Comparison of ENCODE assay signal across 17 mouse cellular contexts in the genomic region with DNA sequence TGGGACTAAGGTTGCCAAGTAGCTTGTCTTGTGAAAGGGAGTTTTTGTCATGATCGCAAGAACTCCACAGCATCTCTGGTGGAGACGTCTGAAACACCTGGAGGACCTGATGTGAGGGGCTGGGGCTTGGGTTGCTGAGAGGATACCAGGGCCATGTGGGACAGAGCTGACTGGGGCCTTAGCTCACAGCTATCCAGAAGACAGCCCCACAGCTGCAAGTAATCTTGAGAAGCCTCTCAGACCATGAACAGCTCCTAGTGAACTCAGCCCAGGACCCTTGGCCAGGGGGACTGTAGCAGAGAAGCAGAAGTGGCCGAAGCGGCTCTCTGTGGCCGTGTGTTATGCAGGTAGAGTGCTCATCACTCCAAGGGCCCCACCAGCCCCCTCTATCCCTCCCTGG. TPM values are rescaled to one million over a fixed set of nuclear protein-coding genes. Genes with fewer than 3 reads are reported as not detected.
DNase-seq lines count a peak whose midpoint lies in the region; ATAC-seq and TF ChIP-seq lines count a peak whose summit lies in the region.
"Had no signal": no experiment of that assay in that cellular context is flagged by ENCODE, and none has a peak within 500 bp of the region (broad histone marks: within the 10 kb centered on the region; RNA-seq: fewer than 3 reads in every experiment).

No protein-coding gene starts in this region.

- H3K9me3 ChIP-seq in heart, postnatal 0 days (replicated peaks; ENCODE audit: control insufficient read depth, low read length) = no peaks in the 10 kb centered on the region
- H3K9me3 ChIP-seq in embryonic facial prominence, embryonic 11.5 days (replicated peaks; ENCODE audit: control insufficient read depth, low read length) = no peaks in the 10 kb centered on the region
- no peaks in the 10 kb centered on the region for H3K9me3 ChIP-seq in embryonic facial prominence, embryonic 15.5 days (replicated peaks)
- H3K9me3 ChIP-seq in limb, embryonic 14.5 days (ENCODE audit: control insufficient read depth, low read length) = no peaks in the 10 kb centered on the region
- H3K9me3 ChIP-seq: hindbrain, embryonic 13.5 days had no signal

- peaks cover 10% of the 10 kb centered on the region; the same call in 1 of the 2 replicates for H3K4me1 ChIP-seq in heart, postnatal 0 days (ENCODE audit: control insufficient read depth, insufficient read depth)
- H3K4me1 ChIP-seq in embryonic facial prominence, embryonic 11.5 days (ENCODE audit: control insufficient read depth, insufficient read depth, low read length) = peaks cover 3% of the 10 kb centered on the region; the same call in 1 of the 2 replicates
- H3K4me1 ChIP-seq in embryonic facial prominence, embryonic 15.5 days = peaks cover 46% of the 10 kb centered on the region
- H3K4me1 ChIP-seq in limb, embryonic 14.5 days (ENCODE audit: control insufficient read depth, insufficient read depth, low read length) = peaks cover 40% of the 10 kb centered on the region
- H3K4me1 ChIP-seq: hindbrain, embryonic 13.5 days had no signal

- H3K4me3 ChIP-seq in heart, postnatal 0 days (ENCODE audit: low read depth, low read length) = no peak overlapping the region
- H3K4me3 ChIP-seq in embryonic facial prominence, embryonic 11.5 days (ENCODE audit: low read depth, low read length) = no peak overlapping the region
- no peak overlapping the region for H3K4me3 ChIP-seq in embryonic facial prominence, embryonic 15.5 days (replicated peaks)
- H3K4me3 ChIP-seq in limb, embryonic 14.5 days (replicated peaks; ENCODE audit: low read length) = no peak overlapping the region
- H3K4me3 ChIP-seq: erythroblast, embryonic 14.5 days; hindbrain, embryonic 13.5 days had no signal

- H3K4me2 ChIP-seq in heart, postnatal 0 days (ENCODE audit: low read depth, low read length) = no peak overlapping the region
- H3K4me2 ChIP-seq in embryonic facial prominence, embryonic 11.5 days (ENCODE audit: low read depth, low read length) = no peak overlapping the region
- no peak overlapping the region for H3K4me2 ChIP-seq in embryonic facial prominence, embryonic 15.5 days (replicated peaks)
- H3K4me2 ChIP-seq in limb, embryonic 14.5 days (replicated peaks; ENCODE audit: low read depth, low read length, severe bottlenecking) = no peak overlapping the region
- H3K4me2 ChIP-seq: hindbrain, embryonic 13.5 days had no signal

- H3K27me3 ChIP-seq in heart, postnatal 0 days (ENCODE audit: control insufficient read depth, insufficient read depth, low read length) = no peaks in the 10 kb centered on the region
- no peaks in the 10 kb centered on the region for H3K27me3 ChIP-seq in embryonic facial prominence, embryonic 11.5 days (ENCODE audit: control insufficient read depth, insufficient read depth, low read length)
- no peaks in the 10 kb centered on the region for H3K27me3 ChIP-seq in embryonic facial prominence, embryonic 15.5 days
- H3K27me3 ChIP-seq in limb, embryonic 14.5 days (ENCODE audit: control insufficient read depth, insufficient read depth, low read length) = no peaks in the 10 kb centered on the region
- H3K27me3 ChIP-seq: hindbrain, embryonic 13.5 days had no signal

- DNase-seq in heart, postnatal 0 days (ENCODE audit: low spot score) = no peak
- DNase-seq in heart, postnatal 10 days = no peak
- DNase-seq in embryonic facial prominence, embryonic 11.5 days (ENCODE audit: low spot score) = no peak
- DNase-seq in limb, embryonic 14.5 days (ENCODE audit: low spot score) = no peak
- DNase-seq in layer of hippocampus, adult 8-10 months (ENCODE audit: low spot score in 2 of 2) = no peak
- DNase-seq in c-Kit-positive CD71-positive TER-119-positive erythroid progenitor cells, embryonic 14.5 days (ENCODE audit: low spot score) = no peak
- DNase-seq in adipocyte (ENCODE audit: low spot score) = no peak
- DNase-seq: adrenal gland, postnatal 25 days; cerebellum, postnatal 36 days; kidney, adult 9 months had no signal

- no peak for TF ChIP-seq EP300 in heart, postnatal 0 days (IDR thresholded peaks at IDR 0.05; ENCODE audit: low read depth)

- WGBS in heart, postnatal 0 days = 76% methylated on average over 5 of the region's 5 CpGs
- 67% methylated on average over 5 of the region's 5 CpGs for WGBS in embryonic facial prominence, embryonic 11.5 days
- 56% methylated on average over 5 of the region's 5 CpGs for WGBS in embryonic facial prominence, embryonic 15.5 days
- 36% methylated on average over 2 of the region's 5 CpGs for WGBS in limb, embryonic 14.5 days

- no peak for TF ChIP-seq POLR2A in limb, embryonic 14.5 days (IDR thresholded peaks at IDR 0.05; ENCODE audit: borderline replicate concordance, extremely low read depth, insufficient read depth, insufficient read length)

- no peak for TF ChIP-seq CTCF in heart, postnatal 0 days (IDR thresholded peaks at IDR 0.05; ENCODE audit: low read depth)

- 0 out of 2 replicates have a peak overlapping the region, but pooled peaks have one; percentile 6 for H3K9ac ChIP-seq in heart, postnatal 0 days (replicated peaks; ENCODE audit: low read depth, low read length)
- no peak overlapping the region for H3K9ac ChIP-seq in embryonic facial prominence, embryonic 11.5 days (replicated peaks; ENCODE audit: low read length)
- H3K9ac ChIP-seq in embryonic facial prominence, embryonic 15.5 days = no peak overlapping the region
- no peak overlapping the region for H3K9ac ChIP-seq in limb, embryonic 14.5 days (ENCODE audit: low read depth, low read length, severe bottlenecking)
- H3K9ac ChIP-seq: hindbrain, embryonic 13.5 days had no signal

- intact Hi-C loops in heart, postnatal 10 days (cut with DNase I) = no loop called here

- ATAC-seq in heart, postnatal 0 days (ENCODE audit: insufficient read depth, low read depth) = no peak
- ATAC-seq in embryonic facial prominence, embryonic 11.5 days (replicated peaks; ENCODE audit: insufficient number of reproducible peaks, low FRiP score, low TSS enrichment, low read depth) = no peak
- peak; percentile 40; the same call in 1 of the 2 replicates for ATAC-seq in embryonic facial prominence, embryonic 15.5 days (ENCODE audit: insufficient number of reproducible peaks, low FRiP score, low TSS enrichment, low read depth)
- ATAC-seq in limb, embryonic 14.5 days (ENCODE audit: low FRiP score, low read depth) = peak; percentile 72

- no peaks in the 10 kb centered on the region for H3K36me3 ChIP-seq in heart, postnatal 0 days (replicated peaks; ENCODE audit: control insufficient read depth, insufficient read depth, low read length)
- H3K36me3 ChIP-seq in embryonic facial prominence, embryonic 11.5 days (replicated peaks; ENCODE audit: control insufficient read depth, insufficient read depth, low read depth, low read length) = no peaks in the 10 kb centered on the region
- no peaks in the 10 kb centered on the region for H3K36me3 ChIP-seq in embryonic facial prominence, embryonic 15.5 days
- no peaks in the 10 kb centered on the region for H3K36me3 ChIP-seq in limb, embryonic 14.5 days (ENCODE audit: control insufficient read depth, insufficient read depth, low read length)
- H3K36me3 ChIP-seq: hindbrain, embryonic 13.5 days had no signal

- peak overlapping the region; percentile 33; the same call in 1 of the 2 replicates for H3K27ac ChIP-seq in heart, postnatal 0 days (ENCODE audit: low read depth)
- H3K27ac ChIP-seq in embryonic facial prominence, embryonic 11.5 days (replicated peaks; ENCODE audit: low read depth, low read length) = peak overlapping the region; percentile 23; the same call in 1 of the 2 replicates
- H3K27ac ChIP-seq in embryonic facial prominence, embryonic 15.5 days (replicated peaks) = peak overlapping the region; percentile 93
- peak overlapping the region; percentile 81 for H3K27ac ChIP-seq in limb, embryonic 14.5 days (replicated peaks; ENCODE audit: low read depth, low read length)
- H3K27ac ChIP-seq: hindbrain, embryonic 13.5 days had no signal

RNA-seq across cellular contexts. Expression of gene Col6a2, which starts 11.2 kb away (rescaled TPM):
- total RNA-seq in heart, postnatal 0 days (2014; rRNA removed; ENCODE audit: low replicate concordance) = 133 and 156 TPM in 2 replicates
- polyA plus RNA-seq in heart, postnatal 0 days (2015; fragmentation: Nextera tagmentation; extraction: Ambion mirVana) = 67.6 and 72.4 TPM in 2 replicates
- 100 to 1,000 TPM; 224 to 241 TPM for total RNA-seq in heart, postnatal 10 days (2021)
- polyA plus RNA-seq in embryonic facial prominence, embryonic 11.5 days (2014; fragmentation: Nextera tagmentation; extraction: Ambion mirVana) = 14.0 and 15.6 TPM in 2 replicates
- polyA plus RNA-seq in embryonic facial prominence, embryonic 15.5 days (2015; fragmentation: Nextera tagmentation; extraction: Ambion mirVana) = 390 and 438 TPM in 2 replicates
- 365 and 415 TPM in 2 replicates for polyA plus RNA-seq in limb, embryonic 14.5 days (2012; rRNA removed)
- 178 and 197 TPM in 2 replicates for polyA plus RNA-seq in limb, embryonic 14.5 days (2014; fragmentation: Nextera tagmentation; extraction: Ambion mirVana)
- total RNA-seq in layer of hippocampus, adult 8-10 months (2022) = 1 to 10 TPM; 6.6 to 8.4 (median 7.7) TPM
- total RNA-seq: MEL had no signal
- polyA plus RNA-seq: erythroblast, embryonic 14.5 days had no signal

RNA-seq across cellular contexts. Expression of gene Ftcd, which starts 59.1 kb away (rescaled TPM):
- total RNA-seq in heart, postnatal 0 days (2014; rRNA removed; ENCODE audit: low replicate concordance) = 3.5 and 5.8 TPM in 2 replicates
- polyA plus RNA-seq in heart, postnatal 0 days (2015; fragmentation: Nextera tagmentation; extraction: Ambion mirVana) = 4.5 and 5.6 TPM in 2 replicates
- total RNA-seq in heart, postnatal 10 days (2021) = under 1 TPM in 1 of 2 experiments, not detected in 1; 0.45 TPM
- not detected in 2 replicates for polyA plus RNA-seq in embryonic facial prominence, embryonic 11.5 days (2014; fragmentation: Nextera tagmentation; extraction: Ambion mirVana)
- 0.14 TPM in 1 of 2 replicates, not detected in the other for polyA plus RNA-seq in embryonic facial prominence, embryonic 15.5 days (2015; fragmentation: Nextera tagmentation; extraction: Ambion mirVana)
- polyA plus RNA-seq in limb, embryonic 14.5 days (2012; rRNA removed) = 0.08 TPM in 2 replicates
- 0.06 and 0.50 TPM in 2 replicates for polyA plus RNA-seq in limb, embryonic 14.5 days (2014; fragmentation: Nextera tagmentation; extraction: Ambion mirVana)
- under 1 TPM in 1 of 4 experiments, not detected in 3; 0.21 TPM for total RNA-seq in layer of hippocampus, adult 8-10 months (2022)
- total RNA-seq: adrenal gland, postnatal 25 days; left cerebral cortex, postnatal 10 days; megakaryocyte-erythroid progenitor cell, adult 5-6 weeks; MEL had no signal
- polyA plus RNA-seq: erythroblast, embryonic 14.5 days; frontal cortex, adult 2 months; hindbrain, embryonic 13.5 days had no signal

Comparison
In these comparisons a context has a peak if more than half of its experiments do, and no peak if none do; other contexts are left out.
1. ATAC-seq: peak in embryonic facial prominence, embryonic 15.5 days (single experiment) and limb, embryonic 14.5 days (single experiment); none in heart, postnatal 0 days (single experiment) and embryonic facial prominence, embryonic 11.5 days (single experiment).
2. H3K27ac ChIP-seq: peak in every context shown above with its lines; median percentile 93 in embryonic facial prominence, embryonic 15.5 days; 81 in limb, embryonic 14.5 days; 33 in heart, postnatal 0 days; 23 in embryonic facial prominence, embryonic 11.5 days.